Mouse (Mus musculus) forebrain, embryonic 10.5 days (tissue): ENCODE results near the gene Irf6. TPM values are rescaled to one million over a fixed set of nuclear protein-coding genes. Genes with fewer than 3 reads are reported as not detected.

Source experiments
- DNase-seq: peaks from one replicate; pipeline ENCODE4 v3.0.0-alpha.2; 2017; ENCODE audit warnings: low spot score; ENCODE audit errors: extremely low spot score
- H3K27ac ChIP-seq: fragments of 300-500 bp; sonication (generic); 2 replicates; pipeline ENCODE4 v1.5.1; 2016; ENCODE audit warnings: mild to moderate bottlenecking
- H3K27me3 ChIP-seq: fragments of 300-500 bp; sonication (generic); 2 replicates; pipeline ENCODE4 v1.6.1; 2016; ENCODE audit warnings: mild to moderate bottlenecking; ENCODE audit not compliant: poor library complexity, severe bottlenecking
- H3K36me3 ChIP-seq: fragments of 300-500 bp; sonication (generic); replicated peaks from 2 replicates; pipeline ENCODE4 v1.6.1; 2016; ENCODE audit warnings: mild to moderate bottlenecking, moderate library complexity
- H3K4me1 ChIP-seq: fragments of 300-500 bp; sonication (generic); 2 replicates; pipeline ENCODE4 v1.6.1; 2016
- H3K4me3 ChIP-seq: fragments of 300-500 bp; sonication (generic); 2 replicates; pipeline ENCODE4 v1.5.1; 2016; ENCODE audit warnings: mild to moderate bottlenecking, moderate library complexity
- H3K9me3 ChIP-seq: fragments of 300-500 bp; sonication (generic); 2 replicates; pipeline ENCODE4 v1.6.1; 2016; ENCODE audit warnings: mild to moderate bottlenecking, moderate library complexity
- WGBS: fragments of 180-500 bp; shearing (Covaris S2); methylation state at CpG from one replicate; pipeline ENCODE4 v1.1.7; 2016; 5-methylcytosine and 5-hydroxymethylcytosine counted together
- polyA plus RNA-seq: library from polyadenylated mRNA; unstranded; fragments of >200 nt; fragmentation: Nextera tagmentation; extraction: Ambion mirVana; gene quantifications from 2 replicates; pipeline ENCODE4 v1.2.1, GENCODE M21; 2016

Irf6 gene
- polyA plus RNA-seq, 1 experiment from 2014 or later = 3.9 TPM

- Histone ChIP-seq H3K4me1 (no peaks in the 10 kb centered on the region), H3K27ac (no peak overlapping the region), H3K9me3 (no peaks in the 10 kb centered on the region), H3K27me3 (no peaks in the 10 kb centered on the region), H3K4me3 (no peak overlapping the region), H3K36me3 (no peaks in the 10 kb centered on the region)
- WGBS = 85% methylated on average over 5 of the region's 5 CpGs
- no peak for DNase-seq
These were observed 61.1 kb downstream of the Irf6 start for GRCm38 (mm10) chr1:193214053-193214452.

- DNase-seq = no peak
- WGBS = 85% methylated on average over 3 of the region's 3 CpGs
- Histone ChIP-seq H3K27me3 (no peaks in the 10 kb centered on the region), H3K36me3 (no peaks in the 10 kb centered on the region), H3K27ac (no peak overlapping the region), H3K4me3 (no peak overlapping the region), H3K4me1 (no peaks in the 10 kb centered on the region), H3K9me3 (no peaks in the 10 kb centered on the region)
These were observed 63.1 kb downstream of the Irf6 start for GRCm38 (mm10) chr1:193216000-193216399.

- WGBS = 84% methylated on average over 5 of the region's 5 CpGs
- no peaks in the 10 kb centered on the region for H3K27me3 ChIP-seq
- H3K9me3 ChIP-seq = no peaks in the 10 kb centered on the region
- no peak overlapping the region for H3K4me3 ChIP-seq
- peaks cover 4% of the 10 kb centered on the region for H3K4me1 ChIP-seq
- no peak overlapping the region for H3K27ac ChIP-seq
- no peak for DNase-seq
- H3K36me3 ChIP-seq = no peaks in the 10 kb centered on the region
These were observed 67.5 kb downstream of the Irf6 start for GRCm38 (mm10) chr1:193220408-193220807.

Other genes starting within 250 kb of the Irf6 start
- gene Syt14, start 117.3 kb upstream of the Irf6 start, polyA plus RNA-seq = 4.4 and 4.5 TPM in 2 replicates
- gene Diexf, start 22.8 kb upstream of the Irf6 start, polyA plus RNA-seq = 10.2 TPM in 2 replicates
- gene A130010J15Rik, start 14.9 kb downstream of the Irf6 start, polyA plus RNA-seq = 17.0 and 18.1 TPM in 2 replicates
- 1.5 and 2.0 TPM in 2 replicates for gene Traf3ip3, start 48.6 kb downstream of the Irf6 start, polyA plus RNA-seq
- 0.14 and 0.20 TPM in 2 replicates for gene Lamb3, start 54.6 kb downstream of the Irf6 start, polyA plus RNA-seq
- gene Hsd11b1, start 111.0 kb downstream of the Irf6 start, polyA plus RNA-seq = 0.12 and 0.14 TPM in 2 replicates
- gene G0s2, start 120.1 kb downstream of the Irf6 start, polyA plus RNA-seq = 5.6 and 6.1 TPM in 2 replicates
- 12.1 and 12.2 TPM in 2 replicates for gene Camk1g, start 217.2 kb downstream of the Irf6 start, polyA plus RNA-seq